Mouse (Mus musculus) megakaryocyte-erythroid progenitor cell, adult 5-6 weeks (primary cell): ENCODE data around the gene Dnajb5. TPM values are rescaled to one million over a fixed set of nuclear protein-coding genes. Genes with fewer than 3 reads are reported as not detected.

ENCODE experiments used
- ATAC-seq: replicated peaks from 2 replicates; pipeline ENCODE4 v1.8.0; 2016; ENCODE audit warnings: mild to moderate bottlenecking, inconsistent platforms; ENCODE audit not compliant: severe bottlenecking, poor library complexity, low FRiP score, low TSS enrichment
- total RNA-seq, 2 experiments: library from RNA; stranded (forward) in 1 of 2; stranded (reverse) in 1 of 2; fragments of 200-1000, 215-1000 nt in 1 of 2; fragments of >200 nt in 1 of 2; fragmentation: Nextera tagmentation in 1 of 2; gene quantifications; 2 replicates each; pipeline ENCODE4 v1.2.3; 2014 to 2017

Gene Dnajb5
- total RNA-seq (2014; fragmentation: Nextera tagmentation) (0.87 and 2.2 TPM in 2 replicates), total RNA-seq (2017) (0.09 TPM in 1 of 2 replicates, not detected in the other)

DNA sequence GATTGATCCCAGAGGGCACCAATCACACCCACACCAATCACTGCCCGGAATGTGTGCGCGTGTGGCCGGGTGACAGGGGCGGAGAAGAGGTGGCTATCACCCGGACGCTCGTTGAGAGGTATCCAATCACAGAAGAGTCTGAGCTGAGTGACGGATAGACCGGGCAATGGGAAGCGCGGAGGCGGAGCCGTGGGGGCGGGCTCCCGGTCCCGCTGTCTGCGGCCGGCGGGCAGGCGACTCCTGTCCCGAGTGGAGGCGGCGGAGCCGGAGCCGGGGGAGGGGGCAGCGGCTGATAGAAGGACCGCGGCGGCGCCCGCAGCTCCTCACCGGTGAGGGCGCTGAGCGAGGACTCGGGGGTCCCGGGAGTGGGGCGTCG, at the start of gene Dnajb5:
Gene Dnajb5 (plus strand): TSS at position 139 of the 376 bp plus-strand sequence.
- ATAC-seq: peak; percentile 97

- no peak for ATAC-seq
Observed at GRCm38 (mm10) chr4:42900878-42901277, 48.7 kb upstream of the Dnajb5 start.

DNA sequence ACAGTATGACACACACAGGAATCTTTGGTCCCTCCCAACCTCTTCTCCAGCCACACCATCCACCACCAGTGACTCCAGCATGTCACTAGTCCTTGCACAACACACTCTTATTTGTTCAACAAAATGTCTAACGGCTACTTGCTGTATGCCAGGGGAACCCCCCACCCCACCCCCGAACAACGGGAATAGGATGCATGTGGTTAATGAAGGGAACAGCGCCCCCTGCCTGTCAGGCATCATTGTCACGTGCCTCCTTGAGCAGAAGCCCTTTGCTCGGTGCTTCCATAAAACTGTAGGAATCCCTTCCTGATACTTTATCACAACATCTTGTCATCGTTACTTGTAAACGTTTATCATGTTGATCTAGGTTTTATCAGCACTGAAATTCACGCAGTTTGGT, 47.4 kb upstream of the Dnajb5 start:
- peak; percentile 77 for ATAC-seq

GRCm38 (mm10) chr4:42902730-42903129, 46.9 kb upstream of the Dnajb5 start:
- ATAC-seq: no peak

DNA sequence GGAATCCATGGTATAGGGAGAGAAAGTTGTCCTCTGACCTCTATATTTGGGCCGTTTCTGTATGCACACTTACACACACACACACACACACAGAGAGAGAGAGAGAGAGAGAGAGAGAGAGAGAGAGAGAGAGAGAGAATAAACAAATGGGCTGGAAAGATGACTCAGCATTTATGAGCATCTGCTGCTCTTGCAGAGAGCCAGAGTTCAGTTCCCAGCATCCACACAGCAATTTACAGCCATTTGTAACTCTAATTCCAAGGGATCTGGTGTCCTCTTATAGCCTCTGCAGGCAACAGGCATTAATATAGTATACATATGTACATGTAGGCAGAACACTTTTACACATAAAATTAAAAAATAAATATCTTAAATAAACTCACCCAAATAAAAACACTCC, 45.7 kb upstream of the Dnajb5 start:
- ATAC-seq: no peak

- ATAC-seq: no peak
Observed at GRCm38 (mm10) chr4:42904523-42904922, 45.1 kb upstream of the Dnajb5 start.

GRCm38 (mm10) chr4:42904966-42905365, 44.6 kb upstream of the Dnajb5 start:
- no peak for ATAC-seq

DNA sequence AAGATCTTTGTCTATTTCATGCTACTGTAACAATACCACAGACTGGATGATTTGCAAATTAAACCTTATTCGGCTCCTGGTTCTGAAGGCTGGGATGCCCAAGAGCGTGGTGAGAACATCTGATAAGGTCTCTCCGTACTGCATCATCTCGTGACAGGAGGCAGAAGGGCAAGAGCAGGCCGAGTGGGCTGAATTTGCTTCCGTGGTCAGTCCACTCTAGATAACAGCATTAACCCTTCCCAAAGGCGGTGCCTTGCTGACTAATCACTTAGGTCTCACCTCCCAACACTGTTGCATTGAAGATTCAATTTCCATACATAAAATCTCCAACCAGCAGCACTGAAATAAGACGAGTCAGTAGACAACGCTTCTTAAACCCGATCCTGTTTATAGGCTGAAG, 36.2 kb upstream of the Dnajb5 start:
- ATAC-seq: no peak

GRCm38 (mm10) chr4:42915311-42915710, 34.3 kb upstream of the Dnajb5 start:
- ATAC-seq: no peak

GRCm38 (mm10) chr4:42915966-42916365, 33.6 kb upstream of the Dnajb5 start:
- ATAC-seq: no peak

GRCm38 (mm10) chr4:42916617-42917401, 32.8 kb upstream of the Dnajb5 start, which contains the start of gene Phf24:
Gene Phf24, plus strand, starts transcription at chr4:42916660.
- no peak for ATAC-seq

DNA sequence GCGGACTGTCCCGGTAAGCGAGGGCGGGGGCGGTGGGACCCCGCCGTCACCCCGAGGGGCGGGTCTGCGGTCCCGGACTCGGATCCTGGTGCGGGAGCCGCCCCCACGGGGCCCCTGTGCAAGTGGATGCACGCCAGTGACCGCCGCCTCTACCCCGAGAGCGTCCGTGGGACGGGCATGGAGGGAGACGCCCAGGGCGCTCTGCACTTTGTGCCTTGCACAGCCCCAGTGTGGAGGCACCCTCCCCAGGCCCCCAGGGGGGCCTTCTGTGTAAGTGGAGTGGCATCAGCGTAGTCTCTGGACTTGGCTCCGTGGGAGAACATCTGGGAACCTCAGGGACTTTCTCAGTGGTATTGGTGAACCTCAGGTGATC, 32.2 kb upstream of the Dnajb5 start:
- ATAC-seq: no peak

GRCm38 (mm10) chr4:42920726-42921125, 28.9 kb upstream of the Dnajb5 start:
- ATAC-seq: no peak

GRCm38 (mm10) chr4:42921536-42921935, 28.1 kb upstream of the Dnajb5 start:
- ATAC-seq: no peak

DNA sequence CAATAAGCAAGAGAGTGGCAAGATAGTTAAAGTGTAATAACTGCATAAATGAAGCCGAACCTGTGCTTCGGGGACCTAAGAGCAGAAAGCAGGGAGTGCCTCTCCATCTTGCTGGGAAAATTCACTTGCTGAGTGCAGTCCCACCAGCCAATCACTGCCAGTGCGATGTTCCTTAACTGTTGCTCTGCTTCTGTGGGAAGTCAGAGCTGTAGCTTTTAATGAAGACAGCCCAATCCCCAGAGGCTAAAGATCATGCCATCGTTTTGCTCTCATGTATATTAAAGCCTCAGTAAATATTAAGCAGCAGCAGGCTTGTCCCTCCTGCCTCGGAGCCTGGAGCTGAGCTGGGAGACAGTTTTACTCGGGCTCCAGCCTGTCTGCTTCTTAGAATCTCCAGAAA, 27.6 kb upstream of the Dnajb5 start:
- ATAC-seq: no peak

DNA sequence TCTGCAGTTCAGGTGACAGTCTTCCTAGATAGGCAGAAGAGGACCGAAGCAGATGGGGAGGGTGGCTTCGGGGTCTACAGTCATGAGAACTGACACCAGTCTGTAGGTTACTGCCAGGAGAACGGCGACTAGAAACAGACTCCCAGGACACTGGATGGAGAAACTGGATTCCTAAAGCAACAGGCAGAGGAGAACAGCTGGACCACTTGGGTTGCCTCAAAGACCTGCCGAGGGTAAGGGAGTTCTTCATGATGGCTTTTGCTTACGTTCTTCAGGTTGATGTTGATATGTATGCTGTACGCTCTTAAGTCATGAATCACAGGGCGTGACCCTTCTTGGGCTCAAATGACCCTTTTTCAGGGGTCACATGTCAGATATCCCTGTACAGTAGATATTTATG, 27.2 kb upstream of the Dnajb5 start:
- no peak for ATAC-seq

- ATAC-seq: no peak
Observed at GRCm38 (mm10) chr4:42924095-42924710, 25.4 kb upstream of the Dnajb5 start.

DNA sequence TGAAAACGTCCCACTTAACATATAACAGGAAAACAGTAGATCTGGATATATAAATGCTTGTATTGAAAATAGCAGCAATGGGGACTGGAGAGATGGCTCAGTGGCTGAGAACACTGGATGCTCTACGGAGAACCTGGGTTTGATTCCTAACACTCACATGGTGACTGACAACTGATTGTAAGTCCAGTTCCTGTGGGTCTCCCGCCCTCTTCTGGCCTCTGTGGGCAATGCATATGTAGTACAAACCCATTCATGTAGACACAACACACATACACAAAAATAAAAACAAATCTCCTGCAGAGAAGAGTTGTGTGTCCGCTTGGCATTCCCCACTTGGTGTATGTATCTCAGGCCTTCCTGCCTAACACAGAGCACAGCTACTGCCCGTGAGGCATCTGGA, 21.4 kb upstream of the Dnajb5 start:
- ATAC-seq: no peak

DNA sequence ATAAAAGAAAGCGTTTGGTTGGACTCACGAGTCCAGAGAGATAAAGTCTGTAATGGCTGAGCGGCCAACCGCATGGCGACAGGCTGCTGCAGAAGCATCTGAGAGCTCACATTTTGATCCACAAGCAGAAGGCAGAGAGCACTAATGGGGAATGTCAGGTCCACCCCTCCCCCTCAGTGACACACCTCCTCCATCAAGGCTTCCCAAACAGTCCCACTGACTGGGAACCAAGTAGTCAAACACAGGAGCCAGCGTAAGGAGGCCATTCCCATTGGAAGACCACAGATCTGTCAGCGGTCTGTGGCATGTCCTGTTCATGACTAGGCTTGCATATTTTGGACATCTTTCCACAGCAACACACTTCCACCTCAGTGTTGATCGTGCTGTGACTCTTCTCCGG, 20.7 kb upstream of the Dnajb5 start:
- ATAC-seq: no peak

GRCm38 (mm10) chr4:42932229-42932969, 17.2 kb upstream of the Dnajb5 start:
- ATAC-seq: no peak
